7 mouse cellular contexts compared by ENCODE assay signal in the genomic region with DNA sequence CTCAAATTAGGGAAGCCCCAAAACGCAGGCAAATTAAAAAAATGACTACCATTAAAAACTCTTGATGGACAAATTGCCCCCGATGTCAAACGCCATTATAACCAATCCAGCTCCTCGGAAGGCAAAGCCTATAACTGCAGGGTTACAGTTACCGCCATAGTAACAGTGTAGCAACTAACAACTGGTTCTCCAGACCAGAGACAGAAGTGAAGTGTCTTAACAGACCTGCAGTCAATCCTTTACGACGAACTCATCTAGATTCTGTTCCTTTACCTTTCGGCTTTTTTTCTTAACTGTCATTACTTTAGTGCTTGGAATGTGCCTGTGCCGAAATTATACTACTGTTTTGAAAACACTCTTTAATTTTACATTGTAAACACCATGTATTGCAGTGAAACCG. TPM values are rescaled to one million over a fixed set of nuclear protein-coding genes. Genes with fewer than 3 reads are reported as not detected.
A peak's percentile ranks its signal among the peaks of the same experiment; 100 is the strongest.
DNase-seq lines count a peak whose midpoint lies in the region; ATAC-seq lines count a peak whose summit lies in the region.

No protein-coding gene starts in this region.

- no peaks in the 10 kb centered on the region for H3K36me3 ChIP-seq in embryonic facial prominence, embryonic 13.5 days
- no peaks in the 10 kb centered on the region for H3K36me3 ChIP-seq in hindbrain, embryonic 16.5 days (ENCODE audit: control insufficient read depth, insufficient read depth, low read length)
- no peaks in the 10 kb centered on the region for H3K36me3 ChIP-seq in midbrain, embryonic 10.5 days

- H3K4me3 ChIP-seq in embryonic facial prominence, embryonic 13.5 days = peak overlapping the region; percentile 81
- peak overlapping the region; percentile 59 for H3K4me3 ChIP-seq in hindbrain, embryonic 16.5 days (ENCODE audit: low read length)
- peak overlapping the region; percentile 88 for H3K4me3 ChIP-seq in midbrain, embryonic 10.5 days

- WGBS in embryonic facial prominence, embryonic 13.5 days = 16% methylated on average over 10 of the region's 10 CpGs
- 31% methylated on average over 10 of the region's 10 CpGs for WGBS in hindbrain, embryonic 16.5 days
- 49% methylated on average over 10 of the region's 10 CpGs for WGBS in midbrain, embryonic 10.5 days

- peaks cover 9% of the 10 kb centered on the region for H3K4me1 ChIP-seq in embryonic facial prominence, embryonic 13.5 days
- peaks cover 12% of the 10 kb centered on the region for H3K4me1 ChIP-seq in hindbrain, embryonic 16.5 days (ENCODE audit: control insufficient read depth, insufficient read depth, low read depth, low read length)
- peaks cover 25% of the 10 kb centered on the region for H3K4me1 ChIP-seq in midbrain, embryonic 10.5 days

- H3K4me2 ChIP-seq in embryonic facial prominence, embryonic 13.5 days = peak overlapping the region; percentile 97
- peak overlapping the region; percentile 91 for H3K4me2 ChIP-seq in hindbrain, embryonic 16.5 days (ENCODE audit: low read length)

- DNase-seq in thymus, postnatal 14 days = peak; percentile 27
- no peak for DNase-seq in thymus, postnatal 36 days
- DNase-seq in midbrain, embryonic 10.5 days (ENCODE audit: low spot score) = no peak
- DNase-seq in layer of hippocampus, adult 9-10 months (ENCODE audit: low spot score) = no peak
- DNase-seq in layer of hippocampus, postnatal 10 days (ENCODE audit: low spot score in 2 of 2) = no peak

- peak overlapping the region; percentile 93 for H3K9ac ChIP-seq in embryonic facial prominence, embryonic 13.5 days
- peak overlapping the region; percentile 87; the same call in 1 of the 2 replicates for H3K9ac ChIP-seq in hindbrain, embryonic 16.5 days (ENCODE audit: low read depth, low read length)

- H3K27me3 ChIP-seq in embryonic facial prominence, embryonic 13.5 days = no peaks in the 10 kb centered on the region
- no peaks in the 10 kb centered on the region for H3K27me3 ChIP-seq in hindbrain, embryonic 16.5 days (replicated peaks; ENCODE audit: control insufficient read depth, insufficient read depth, low read length)
- H3K27me3 ChIP-seq in midbrain, embryonic 10.5 days (ENCODE audit: low read depth, poor library complexity, severe bottlenecking) = peaks cover 40% of the 10 kb centered on the region

- ATAC-seq in embryonic facial prominence, embryonic 13.5 days (ENCODE audit: insufficient number of reproducible peaks, insufficient read depth, low FRiP score, low TSS enrichment, low read depth) = no peak
- ATAC-seq in hindbrain, embryonic 16.5 days = no peak

- H3K9me3 ChIP-seq in embryonic facial prominence, embryonic 13.5 days = no peaks in the 10 kb centered on the region
- H3K9me3 ChIP-seq in hindbrain, embryonic 16.5 days (ENCODE audit: control insufficient read depth, low read length) = no peaks in the 10 kb centered on the region
- no peaks in the 10 kb centered on the region for H3K9me3 ChIP-seq in midbrain, embryonic 10.5 days (replicated peaks)

- H3K27ac ChIP-seq in embryonic facial prominence, embryonic 13.5 days = no peak overlapping the region
- H3K27ac ChIP-seq in hindbrain, embryonic 16.5 days (ENCODE audit: low read depth, low read length) = no peak overlapping the region
- no peak overlapping the region for H3K27ac ChIP-seq in midbrain, embryonic 10.5 days (replicated peaks)

RNA-seq across cellular contexts. Expression of gene Sgpp1, which starts 1.4 kb away (rescaled TPM):
- 14.7 and 15.0 TPM in 2 replicates for polyA plus RNA-seq in embryonic facial prominence, embryonic 13.5 days (2015; fragmentation: Nextera tagmentation; extraction: Ambion mirVana)
- polyA plus RNA-seq in hindbrain, embryonic 16.5 days (2015; fragmentation: Nextera tagmentation; extraction: Ambion mirVana) = 12.2 and 12.4 TPM in 2 replicates
- polyA plus RNA-seq in midbrain, embryonic 10.5 days (2016; fragmentation: Nextera tagmentation; extraction: Ambion mirVana) = 5.5 and 6.1 TPM in 2 replicates
- total RNA-seq in layer of hippocampus, postnatal 10 days (2021) = 10 to 100 TPM; 28.5 to 29.6 TPM
